Mouse (Mus musculus): ENCODE data around the gene Vmn1r55. TPM values are rescaled to one million over a fixed set of nuclear protein-coding genes. Genes with fewer than 3 reads are reported as not detected.

Vmn1r55 gene
- polyA plus RNA-seq, 1 experiment from 2014 or later, result not detected

Small RNA genes within 50 kb of the gene (microRNA-seq; reads per million reads assigned to microRNA genes)
- gene Gm26217, result not detected

Other genes starting within 250 kb of the Vmn1r55 start
- gene Gm36210, start 243.2 kb downstream of the Vmn1r55 start, polyA plus RNA-seq (2015; fragmentation: Nextera tagmentation; extraction: Ambion mirVana), result 0.10 TPM in 1 of 2 replicates, not detected in the other
- gene Zfp628, start 234.5 kb downstream of the Vmn1r55 start, polyA plus RNA-seq (2015; fragmentation: Nextera tagmentation; extraction: Ambion mirVana), result 2.1 and 2.3 TPM in 2 replicates
- 3.0 and 4.0 TPM in 2 replicates for gene Nat14, start 227.6 kb downstream of the Vmn1r55 start, polyA plus RNA-seq (2015; fragmentation: Nextera tagmentation; extraction: Ambion mirVana)
- gene Ssc5d, start 223.9 kb downstream of the Vmn1r55 start, polyA plus RNA-seq (2015; fragmentation: Nextera tagmentation; extraction: Ambion mirVana), result 3.4 and 3.5 TPM in 2 replicates
- 0.26 and 0.47 TPM in 2 replicates for gene Sbk2, start 185.3 kb downstream of the Vmn1r55 start, polyA plus RNA-seq (2015; fragmentation: Nextera tagmentation; extraction: Ambion mirVana)
- gene Sbk3, start 178.5 kb downstream of the Vmn1r55 start, polyA plus RNA-seq (2015; fragmentation: Nextera tagmentation; extraction: Ambion mirVana), result 0.11 TPM in 1 of 2 replicates, not detected in the other
- gene Zfp579, start 153.5 kb downstream of the Vmn1r55 start, polyA plus RNA-seq (2015; fragmentation: Nextera tagmentation; extraction: Ambion mirVana), result 23.0 and 26.5 TPM in 2 replicates
- gene Zfp524, start 135.3 kb downstream of the Vmn1r55 start, polyA plus RNA-seq (2015; fragmentation: Nextera tagmentation; extraction: Ambion mirVana), result 17.2 and 17.5 TPM in 2 replicates
- 18.9 and 22.6 TPM in 2 replicates for gene Fiz1, start 135.0 kb downstream of the Vmn1r55 start, polyA plus RNA-seq (2015; fragmentation: Nextera tagmentation; extraction: Ambion mirVana)
- 0.99 and 1.3 TPM in 2 replicates for gene Gm44973, start 134.2 kb downstream of the Vmn1r55 start, polyA plus RNA-seq (2015; fragmentation: Nextera tagmentation; extraction: Ambion mirVana)
- 3.7 and 4.1 TPM in 2 replicates for gene Zfp865, start 129.3 kb downstream of the Vmn1r55 start, polyA plus RNA-seq (2015; fragmentation: Nextera tagmentation; extraction: Ambion mirVana)
- gene Ccdc106, start 129.1 kb downstream of the Vmn1r55 start, polyA plus RNA-seq (2015; fragmentation: Nextera tagmentation; extraction: Ambion mirVana), result 20.6 and 21.9 TPM in 2 replicates
- gene 4632433K11Rik, start 115.6 kb downstream of the Vmn1r55 start, polyA plus RNA-seq (2015; fragmentation: Nextera tagmentation; extraction: Ambion mirVana), result not detected in 2 replicates
- gene Zfp784, start 111.2 kb downstream of the Vmn1r55 start, polyA plus RNA-seq (2015; fragmentation: Nextera tagmentation; extraction: Ambion mirVana), result 5.9 and 6.1 TPM in 2 replicates
- 19.2 and 20.2 TPM in 2 replicates for gene Zfp580, start 98.1 kb downstream of the Vmn1r55 start, polyA plus RNA-seq (2015; fragmentation: Nextera tagmentation; extraction: Ambion mirVana)
- gene U2af2, start 87.5 kb downstream of the Vmn1r55 start, polyA plus RNA-seq (2015; fragmentation: Nextera tagmentation; extraction: Ambion mirVana), result 76.3 and 81.1 TPM in 2 replicates
- gene Epn1, start 69.4 kb downstream of the Vmn1r55 start, polyA plus RNA-seq (2015; fragmentation: Nextera tagmentation; extraction: Ambion mirVana), result 50.2 and 50.4 TPM in 2 replicates
- gene Rfpl4, start 32.7 kb downstream of the Vmn1r55 start, polyA plus RNA-seq (2015; fragmentation: Nextera tagmentation; extraction: Ambion mirVana), result not detected in 2 replicates
- 0.40 and 0.54 TPM in 2 replicates for gene Rasl2-9, start 23.7 kb downstream of the Vmn1r55 start, polyA plus RNA-seq (2015; fragmentation: Nextera tagmentation; extraction: Ambion mirVana)
- gene Vmn1r56, start 47.1 kb upstream of the Vmn1r55 start, polyA plus RNA-seq (2015; fragmentation: Nextera tagmentation; extraction: Ambion mirVana), result not detected in 2 replicates
- not detected in 2 replicates for gene Vmn1r57, start 68.8 kb upstream of the Vmn1r55 start, polyA plus RNA-seq (2015; fragmentation: Nextera tagmentation; extraction: Ambion mirVana)
- gene Gm5065, start 200.9 kb upstream of the Vmn1r55 start, polyA plus RNA-seq (2015; fragmentation: Nextera tagmentation; extraction: Ambion mirVana), result not detected in 2 replicates
- gene Nlrp2, start 201.4 kb upstream of the Vmn1r55 start, polyA plus RNA-seq (2015; fragmentation: Nextera tagmentation; extraction: Ambion mirVana), result not detected in 2 replicates

Data from stomach, embryonic 16.5 days (tissue).